Mouse (Mus musculus): Measurements from ENCODE around the gene Glis3. TPM values are rescaled to one million over a fixed set of nuclear protein-coding genes. Genes with fewer than 3 reads are reported as not detected.

Glis3 gene
- polyA plus RNA-seq, 1 experiment, result 0.06 TPM

- TF ChIP-seq GATA1 (IDR thresholded peaks at IDR 0.05; ENCODE audit: borderline replicate concordance, low read length), result no peak
- no peak for TF ChIP-seq FLI1 (IDR thresholded peaks at IDR 0.05; ENCODE audit: low read length)
These were observed 251.6 kb downstream of the Glis3 start for GRCm38 (mm10) chr19:28428220-28428816.

GRCm38 (mm10) chr19:28424180-28424579, 255.7 kb downstream of the Glis3 start:
- TF ChIP-seq FLI1 (IDR thresholded peaks at IDR 0.05; ENCODE audit: low read length), result no peak
- TF ChIP-seq GATA1 (IDR thresholded peaks at IDR 0.05; ENCODE audit: borderline replicate concordance, low read length), result no peak

More at GRCm38 (mm10) chr19:28428220-28428816, 251.6 kb downstream of the Glis3 start:
- Histone ChIP-seq H3K36me3 (replicated peaks; ENCODE audit: low read length) (no peaks in the 10 kb centered on the region), H3K4me3 (replicated peaks) (no peak overlapping the region), H3K4me1 (no peaks in the 10 kb centered on the region), H3K27me3 (replicated peaks) (no peaks in the 10 kb centered on the region), H3K9me3 (no peaks in the 10 kb centered on the region)

GRCm38 (mm10) chr19:28422939-28423338, 256.9 kb downstream of the Glis3 start:
- H3K9me3 ChIP-seq, result no peaks in the 10 kb centered on the region
- H3K4me1 ChIP-seq, result no peaks in the 10 kb centered on the region
- H3K36me3 ChIP-seq (replicated peaks; ENCODE audit: low read length), result no peaks in the 10 kb centered on the region
- H3K4me3 ChIP-seq (replicated peaks), result no peak overlapping the region
- TF ChIP-seq FLI1 (IDR thresholded peaks at IDR 0.05; ENCODE audit: low read length) (no peak), GATA1 (IDR thresholded peaks at IDR 0.05; ENCODE audit: borderline replicate concordance, low read length) (no peak)
- no peaks in the 10 kb centered on the region for H3K27me3 ChIP-seq (replicated peaks)

More at GRCm38 (mm10) chr19:28424180-28424579, 255.7 kb downstream of the Glis3 start:
- H3K9me3 ChIP-seq, result no peaks in the 10 kb centered on the region
- no peaks in the 10 kb centered on the region for H3K4me1 ChIP-seq
- no peaks in the 10 kb centered on the region for H3K27me3 ChIP-seq (replicated peaks)
- no peaks in the 10 kb centered on the region for H3K36me3 ChIP-seq (replicated peaks; ENCODE audit: low read length)
- no peak overlapping the region for H3K4me3 ChIP-seq (replicated peaks)

- TF ChIP-seq FLI1 (IDR thresholded peaks at IDR 0.05; ENCODE audit: low read length), result no peak
- TF ChIP-seq GATA1 (IDR thresholded peaks at IDR 0.05; ENCODE audit: borderline replicate concordance, low read length), result no peak
- Histone ChIP-seq H3K36me3 (replicated peaks; ENCODE audit: low read length) (no peaks in the 10 kb centered on the region), H3K9me3 (peaks cover 8% of the 10 kb centered on the region), H3K4me1 (no peaks in the 10 kb centered on the region), H3K27me3 (replicated peaks) (no peaks in the 10 kb centered on the region), H3K4me3 (replicated peaks) (no peak overlapping the region)
These were observed 263.8 kb downstream of the Glis3 start for GRCm38 (mm10) chr19:28416069-28416468.

GRCm38 (mm10) chr19:28408787-28409186, 271.1 kb downstream of the Glis3 start:
- Histone ChIP-seq H3K36me3 (replicated peaks; ENCODE audit: low read length) (no peaks in the 10 kb centered on the region), H3K9me3 (peaks cover 8% of the 10 kb centered on the region), H3K4me1 (no peaks in the 10 kb centered on the region), H3K4me3 (replicated peaks) (no peak overlapping the region), H3K27me3 (replicated peaks) (no peaks in the 10 kb centered on the region)
- TF ChIP-seq GATA1 (IDR thresholded peaks at IDR 0.05; ENCODE audit: borderline replicate concordance, low read length), result no peak
- no peak for TF ChIP-seq FLI1 (IDR thresholded peaks at IDR 0.05; ENCODE audit: low read length)

- TF ChIP-seq FLI1 (IDR thresholded peaks at IDR 0.05; ENCODE audit: low read length), result no peak
- no peak for TF ChIP-seq GATA1 (IDR thresholded peaks at IDR 0.05; ENCODE audit: borderline replicate concordance, low read length)
- no peak overlapping the region for H3K4me3 ChIP-seq (replicated peaks)
- H3K4me1 ChIP-seq, result no peaks in the 10 kb centered on the region
- no peaks in the 10 kb centered on the region for H3K36me3 ChIP-seq (replicated peaks; ENCODE audit: low read length)
- no peaks in the 10 kb centered on the region for H3K9me3 ChIP-seq
- no peaks in the 10 kb centered on the region for H3K27me3 ChIP-seq (replicated peaks)
These were observed 276.9 kb downstream of the Glis3 start for GRCm38 (mm10) chr19:28402956-28403355.

GRCm38 (mm10) chr19:28395584-28395861, 284.4 kb downstream of the Glis3 start:
- Histone ChIP-seq H3K4me3 (replicated peaks) (no peak overlapping the region), H3K27me3 (replicated peaks) (no peaks in the 10 kb centered on the region), H3K4me1 (no peaks in the 10 kb centered on the region), H3K9me3 (no peaks in the 10 kb centered on the region), H3K36me3 (replicated peaks; ENCODE audit: low read length) (no peaks in the 10 kb centered on the region)
- TF ChIP-seq FLI1 (IDR thresholded peaks at IDR 0.05; ENCODE audit: low read length) (no peak), GATA1 (IDR thresholded peaks at IDR 0.05; ENCODE audit: borderline replicate concordance, low read length) (no peak)

- TF ChIP-seq GATA1 (IDR thresholded peaks at IDR 0.05; ENCODE audit: borderline replicate concordance, low read length) (no peak), FLI1 (IDR thresholded peaks at IDR 0.05; ENCODE audit: low read length) (no peak)
- Histone ChIP-seq H3K4me1 (no peaks in the 10 kb centered on the region), H3K27me3 (replicated peaks) (no peaks in the 10 kb centered on the region), H3K36me3 (replicated peaks; ENCODE audit: low read length) (no peaks in the 10 kb centered on the region), H3K4me3 (replicated peaks) (no peak overlapping the region), H3K9me3 (no peaks in the 10 kb centered on the region)
These were observed 284.9 kb downstream of the Glis3 start for GRCm38 (mm10) chr19:28394826-28395583.

GRCm38 (mm10) chr19:28393766-28394165, 286.1 kb downstream of the Glis3 start:
- Histone ChIP-seq H3K27me3 (replicated peaks) (no peaks in the 10 kb centered on the region), H3K4me1 (no peaks in the 10 kb centered on the region), H3K9me3 (no peaks in the 10 kb centered on the region), H3K36me3 (replicated peaks; ENCODE audit: low read length) (no peaks in the 10 kb centered on the region), H3K4me3 (replicated peaks) (no peak overlapping the region)
- no peak for TF ChIP-seq FLI1 (IDR thresholded peaks at IDR 0.05; ENCODE audit: low read length)
- no peak for TF ChIP-seq GATA1 (IDR thresholded peaks at IDR 0.05; ENCODE audit: borderline replicate concordance, low read length)

- H3K36me3 ChIP-seq (replicated peaks; ENCODE audit: low read length), result no peaks in the 10 kb centered on the region
- no peaks in the 10 kb centered on the region for H3K9me3 ChIP-seq
- H3K27me3 ChIP-seq (replicated peaks), result no peaks in the 10 kb centered on the region
- H3K4me3 ChIP-seq (replicated peaks), result no peak overlapping the region
- TF ChIP-seq FLI1 (IDR thresholded peaks at IDR 0.05; ENCODE audit: low read length) (no peak), GATA1 (IDR thresholded peaks at IDR 0.05; ENCODE audit: borderline replicate concordance, low read length) (no peak)
- no peaks in the 10 kb centered on the region for H3K4me1 ChIP-seq
These were observed 287.0 kb downstream of the Glis3 start for GRCm38 (mm10) chr19:28392838-28393237.
